Comparison of ENCODE assay signal across 27 mouse cellular contexts in the genomic region with DNA sequence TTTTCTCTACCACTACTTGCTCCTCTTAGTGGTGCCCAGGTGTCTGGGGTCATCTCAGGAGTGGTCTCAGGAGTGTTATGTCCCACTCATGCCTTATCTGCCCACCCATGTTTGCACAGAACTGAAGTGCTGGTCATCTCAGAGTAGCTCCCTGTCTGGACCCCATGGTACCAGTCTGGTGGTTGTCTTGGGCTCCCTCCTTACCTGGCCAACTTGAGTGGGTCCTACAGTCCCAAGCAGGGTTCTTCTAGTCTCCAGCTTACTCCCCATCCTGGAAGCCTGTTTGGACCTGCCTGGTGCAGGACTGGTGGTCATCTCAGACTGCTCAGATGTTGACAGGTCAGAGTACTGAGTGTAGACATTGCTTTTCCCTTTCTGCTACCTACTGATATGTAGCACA.
DNase-seq lines count a peak whose midpoint lies in the region; ATAC-seq lines count a peak whose summit lies in the region.
"Had no signal": no experiment of that assay in that cellular context is flagged by ENCODE, and none has a peak within 500 bp of the region (broad histone marks: within the 10 kb centered on the region; RNA-seq: fewer than 3 reads in every experiment).

No protein-coding gene starts in this region.

- no peak overlapping the region for H3K4me3 ChIP-seq in forebrain, embryonic 13.5 days
- no peak overlapping the region for H3K4me3 ChIP-seq in forebrain, embryonic 10.5 days
- no peak overlapping the region for H3K4me3 ChIP-seq in lung, embryonic 15.5 days
- H3K4me3 ChIP-seq in neural tube, embryonic 12.5 days, result no peak overlapping the region
- no peak overlapping the region for H3K4me3 ChIP-seq in neural tube, embryonic 15.5 days (replicated peaks)
- H3K4me3 ChIP-seq: embryonic facial prominence, embryonic 12.5 days; forebrain, embryonic 15.5 days; heart, embryonic 12.5 days; heart, embryonic 15.5 days; hindbrain, embryonic 10.5 days; hindbrain, embryonic 15.5 days had no signal

- ATAC-seq in forebrain, embryonic 13.5 days, result 0 out of 2 replicates have a peak, but pooled peaks have one; percentile 30
- peak; percentile 59 for ATAC-seq in lung, embryonic 15.5 days (ENCODE audit: borderline replicate concordance, extremely low read depth, low FRiP score, low TSS enrichment)
- peak; percentile 58; the same call in 1 of the 2 replicates for ATAC-seq in neural tube, embryonic 12.5 days (ENCODE audit: low FRiP score, low read depth)
- no peak; the same call in 1 of the 2 replicates for ATAC-seq in neural tube, embryonic 15.5 days (ENCODE audit: low FRiP score)
- ATAC-seq: forebrain, embryonic 15.5 days; inflammation-experienced regulatory T-cells, adult 6 months; intestine, embryonic 16.5 days; Patski had no signal

- H3K4me1 ChIP-seq in forebrain, embryonic 13.5 days, result no peaks in the 10 kb centered on the region
- H3K4me1 ChIP-seq in forebrain, embryonic 10.5 days, result no peaks in the 10 kb centered on the region
- H3K4me1 ChIP-seq in lung, embryonic 15.5 days, result no peaks in the 10 kb centered on the region
- H3K4me1 ChIP-seq in neural tube, embryonic 12.5 days, result no peaks in the 10 kb centered on the region
- H3K4me1 ChIP-seq in neural tube, embryonic 15.5 days, result no peaks in the 10 kb centered on the region
- H3K4me1 ChIP-seq: embryonic facial prominence, embryonic 12.5 days; forebrain, embryonic 15.5 days; heart, embryonic 12.5 days; heart, embryonic 15.5 days; hindbrain, embryonic 10.5 days; hindbrain, embryonic 15.5 days had no signal

- no peak overlapping the region for H3K4me2 ChIP-seq in forebrain, embryonic 13.5 days
- H3K4me2 ChIP-seq in lung, embryonic 15.5 days, result no peak overlapping the region
- no peak overlapping the region for H3K4me2 ChIP-seq in neural tube, embryonic 12.5 days (replicated peaks)
- no peak overlapping the region for H3K4me2 ChIP-seq in neural tube, embryonic 15.5 days
- H3K4me2 ChIP-seq: embryonic facial prominence, embryonic 12.5 days; forebrain, embryonic 15.5 days; heart, embryonic 12.5 days; heart, embryonic 15.5 days; hindbrain, embryonic 15.5 days had no signal

- H3K27ac ChIP-seq in forebrain, embryonic 13.5 days, result no peak overlapping the region
- H3K27ac ChIP-seq in forebrain, embryonic 10.5 days, result no peak overlapping the region
- H3K27ac ChIP-seq in lung, embryonic 15.5 days, result no peak overlapping the region
- no peak overlapping the region for H3K27ac ChIP-seq in neural tube, embryonic 12.5 days
- H3K27ac ChIP-seq in neural tube, embryonic 15.5 days (replicated peaks), result no peak overlapping the region
- H3K27ac ChIP-seq: embryonic facial prominence, embryonic 12.5 days; forebrain, embryonic 15.5 days; heart, embryonic 15.5 days; hindbrain, embryonic 10.5 days; hindbrain, embryonic 15.5 days had no signal

- H3K36me3 ChIP-seq in forebrain, embryonic 13.5 days (ENCODE audit: poor library complexity, severe bottlenecking), result no peaks in the 10 kb centered on the region
- H3K36me3 ChIP-seq in forebrain, embryonic 10.5 days (replicated peaks), result no peaks in the 10 kb centered on the region
- no peaks in the 10 kb centered on the region for H3K36me3 ChIP-seq in lung, embryonic 15.5 days
- no peaks in the 10 kb centered on the region for H3K36me3 ChIP-seq in neural tube, embryonic 12.5 days
- H3K36me3 ChIP-seq in neural tube, embryonic 15.5 days, result no peaks in the 10 kb centered on the region
- H3K36me3 ChIP-seq: embryonic facial prominence, embryonic 12.5 days; forebrain, embryonic 15.5 days; G1E; heart, embryonic 12.5 days; heart, embryonic 15.5 days; hindbrain, embryonic 10.5 days; hindbrain, embryonic 15.5 days had no signal

- no peak for DNase-seq in forebrain, embryonic 10.5 days (ENCODE audit: extremely low spot score, low spot score)
- no peak for DNase-seq in lung, postnatal 4 days
- DNase-seq: adrenal gland, postnatal 10 days; adrenal gland, postnatal 36 days; B cell, adult 2 months; cerebellum, adult 18-20 months; cerebellum, adult 9-10 months; cerebellum, postnatal 14 days; gastrocnemius, postnatal 25 days; heart, adult 18-20 months; heart, postnatal 10 days; heart, postnatal 36 days had no signal

- H3K9me3 ChIP-seq in forebrain, embryonic 13.5 days (replicated peaks), result no peaks in the 10 kb centered on the region
- no peaks in the 10 kb centered on the region for H3K9me3 ChIP-seq in forebrain, embryonic 10.5 days
- no peaks in the 10 kb centered on the region for H3K9me3 ChIP-seq in lung, embryonic 15.5 days
- H3K9me3 ChIP-seq in neural tube, embryonic 12.5 days, result no peaks in the 10 kb centered on the region
- H3K9me3 ChIP-seq in neural tube, embryonic 15.5 days (replicated peaks), result no peaks in the 10 kb centered on the region
- H3K9me3 ChIP-seq: embryonic facial prominence, embryonic 12.5 days; forebrain, embryonic 15.5 days; G1E; heart, embryonic 12.5 days; heart, embryonic 15.5 days; hindbrain, embryonic 10.5 days; hindbrain, embryonic 15.5 days had no signal

- H3K9ac ChIP-seq in forebrain, embryonic 13.5 days, result no peak overlapping the region
- H3K9ac ChIP-seq in lung, embryonic 15.5 days, result no peak overlapping the region
- H3K9ac ChIP-seq in neural tube, embryonic 12.5 days, result no peak overlapping the region
- H3K9ac ChIP-seq in neural tube, embryonic 15.5 days (replicated peaks), result no peak overlapping the region
- H3K9ac ChIP-seq: embryonic facial prominence, embryonic 12.5 days; forebrain, embryonic 15.5 days; heart, embryonic 12.5 days; heart, embryonic 15.5 days; hindbrain, embryonic 15.5 days had no signal

- H3K27me3 ChIP-seq in forebrain, embryonic 13.5 days, result no peaks in the 10 kb centered on the region
- H3K27me3 ChIP-seq in forebrain, embryonic 10.5 days (ENCODE audit: poor library complexity, severe bottlenecking), result no peaks in the 10 kb centered on the region
- no peaks in the 10 kb centered on the region for H3K27me3 ChIP-seq in lung, embryonic 15.5 days
- no peaks in the 10 kb centered on the region for H3K27me3 ChIP-seq in neural tube, embryonic 12.5 days (replicated peaks)
- H3K27me3 ChIP-seq in neural tube, embryonic 15.5 days (replicated peaks), result no peaks in the 10 kb centered on the region
- H3K27me3 ChIP-seq: CH12.LX; embryonic facial prominence, embryonic 12.5 days; forebrain, embryonic 15.5 days; heart, embryonic 12.5 days; heart, embryonic 15.5 days; hindbrain, embryonic 15.5 days; Patski had no signal
